Mouse (Mus musculus) thymus, postnatal 0 days (tissue): ENCODE results near the gene Pde3a. TPM values are rescaled to one million over a fixed set of nuclear protein-coding genes. Genes with fewer than 3 reads are reported as not detected.

ENCODE experiments used
- DNase-seq: peaks from one replicate; pipeline ENCODE4 v3.0.0-alpha.2; 2015; ENCODE audit warnings: low spot score
- polyA plus RNA-seq: library from polyadenylated mRNA; unstranded; fragments of >200 nt; fragmentation: Nextera tagmentation; extraction: Ambion mirVana; gene quantifications from 2 replicates; pipeline ENCODE4 v1.2.1, GENCODE M21; 2015

Pde3a gene
- polyA plus RNA-seq, 1 experiment from 2014 or later: 0.61 TPM

DNA sequence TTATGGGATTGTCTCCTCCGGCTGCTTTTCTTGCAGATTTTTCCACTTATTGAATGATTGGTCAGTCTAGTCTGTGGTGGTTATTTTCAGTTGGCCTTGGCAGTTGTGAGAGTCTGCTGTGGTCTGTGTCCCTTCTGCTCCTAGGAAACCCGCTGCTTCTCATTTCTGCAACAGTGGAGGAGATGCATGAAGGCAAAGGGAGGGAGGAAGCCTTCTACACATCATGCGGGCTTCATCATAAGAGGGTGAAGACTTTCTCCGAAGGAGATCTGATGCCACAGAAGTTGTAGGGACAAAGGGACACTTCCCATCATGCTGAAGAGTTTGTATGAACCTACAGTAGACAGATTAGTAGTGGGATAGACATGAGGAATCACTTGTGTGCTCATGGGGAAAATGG is 16.2 kb downstream of the Pde3a start:
- DNase-seq: no peak

- DNase-seq: no peak
Measured at GRCm38 (mm10) chr6:141267888-141268570, 19.0 kb downstream of the Pde3a start.

- DNase-seq: no peak
Measured at GRCm38 (mm10) chr6:141268871-141269270, 19.8 kb downstream of the Pde3a start.

- no peak for DNase-seq
Measured at GRCm38 (mm10) chr6:141271133-141271532, 22.1 kb downstream of the Pde3a start.

GRCm38 (mm10) chr6:141271579-141271978 is 22.5 kb downstream of the Pde3a start:
- no peak for DNase-seq

- DNase-seq: no peak
Measured at GRCm38 (mm10) chr6:141273685-141274084, 24.6 kb downstream of the Pde3a start.

GRCm38 (mm10) chr6:141281685-141282084 is 32.6 kb downstream of the Pde3a start:
- no peak for DNase-seq

- no peak for DNase-seq
Measured at GRCm38 (mm10) chr6:141282796-141283195, 33.7 kb downstream of the Pde3a start.

DNA sequence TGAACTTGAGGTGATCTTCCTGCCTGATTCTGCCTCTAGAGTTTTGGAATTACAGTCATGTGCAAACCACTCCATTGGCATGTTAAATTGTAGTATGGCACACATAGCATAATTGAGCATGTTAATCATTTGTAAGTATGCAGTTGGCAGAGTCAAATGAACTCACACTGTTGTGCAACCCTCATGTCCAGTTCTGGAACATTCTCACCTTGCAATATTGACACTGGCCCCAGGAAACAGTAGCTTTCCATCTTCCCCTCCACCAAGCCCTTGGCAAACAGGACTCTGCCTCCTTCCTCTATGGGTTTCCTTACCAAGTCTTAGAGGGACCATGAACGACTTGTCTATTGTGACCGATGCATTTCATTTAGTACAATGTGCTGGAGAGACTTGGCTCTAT is 42.1 kb downstream of the Pde3a start:
- DNase-seq: no peak

DNA sequence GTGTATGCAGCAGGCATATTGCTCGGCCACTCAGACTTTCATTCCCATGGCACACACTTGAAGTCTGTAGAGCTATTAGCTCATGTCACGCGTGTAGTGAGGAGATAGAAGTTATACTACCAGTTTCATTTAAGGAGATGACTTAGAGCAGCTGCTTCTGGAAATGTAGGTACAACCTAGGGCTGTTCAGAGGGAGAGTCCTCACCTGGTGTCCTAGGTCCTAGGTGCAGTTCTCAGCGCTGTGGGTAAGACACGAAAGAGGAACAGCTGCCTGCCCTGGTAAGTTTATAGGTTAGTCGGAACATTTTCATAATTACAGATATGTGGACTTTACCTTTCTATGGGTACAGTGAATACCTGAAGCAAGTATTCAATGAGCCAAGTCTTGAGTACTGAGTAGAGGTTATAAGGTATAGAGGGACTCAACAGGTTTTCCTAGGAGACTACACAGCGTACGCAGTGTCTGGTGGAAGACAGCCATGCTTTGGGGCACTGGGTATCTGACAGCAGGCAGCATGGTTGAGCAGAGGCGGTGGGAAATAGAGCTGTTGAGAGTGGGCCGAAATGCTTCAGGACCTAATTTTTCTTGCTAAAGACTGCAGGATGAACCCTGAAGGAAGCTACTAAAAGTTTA is 43.9 kb downstream of the Pde3a start:
- DNase-seq: no peak

DNA sequence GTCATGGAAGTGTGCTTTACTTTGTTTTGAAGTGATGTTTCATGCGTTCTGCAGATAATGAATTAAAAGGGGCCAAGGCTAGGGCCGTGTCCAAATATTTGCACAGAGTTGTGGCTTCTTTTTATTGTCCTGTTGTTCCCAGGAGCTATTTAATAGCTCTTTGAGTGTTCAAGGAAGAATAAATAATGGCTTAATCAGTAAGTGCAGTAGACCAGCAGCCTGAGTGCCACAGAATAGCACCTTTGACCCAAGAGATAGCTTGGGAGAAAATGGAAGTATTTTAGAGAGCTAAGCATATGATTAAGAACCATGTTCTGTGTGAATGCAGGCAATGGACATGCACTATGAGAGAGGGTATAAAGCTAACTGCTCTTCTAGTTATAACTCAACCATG is 44.4 kb downstream of the Pde3a start:
- no peak for DNase-seq

- DNase-seq: no peak
Measured at GRCm38 (mm10) chr6:141295264-141295663, 46.2 kb downstream of the Pde3a start.

DNA sequence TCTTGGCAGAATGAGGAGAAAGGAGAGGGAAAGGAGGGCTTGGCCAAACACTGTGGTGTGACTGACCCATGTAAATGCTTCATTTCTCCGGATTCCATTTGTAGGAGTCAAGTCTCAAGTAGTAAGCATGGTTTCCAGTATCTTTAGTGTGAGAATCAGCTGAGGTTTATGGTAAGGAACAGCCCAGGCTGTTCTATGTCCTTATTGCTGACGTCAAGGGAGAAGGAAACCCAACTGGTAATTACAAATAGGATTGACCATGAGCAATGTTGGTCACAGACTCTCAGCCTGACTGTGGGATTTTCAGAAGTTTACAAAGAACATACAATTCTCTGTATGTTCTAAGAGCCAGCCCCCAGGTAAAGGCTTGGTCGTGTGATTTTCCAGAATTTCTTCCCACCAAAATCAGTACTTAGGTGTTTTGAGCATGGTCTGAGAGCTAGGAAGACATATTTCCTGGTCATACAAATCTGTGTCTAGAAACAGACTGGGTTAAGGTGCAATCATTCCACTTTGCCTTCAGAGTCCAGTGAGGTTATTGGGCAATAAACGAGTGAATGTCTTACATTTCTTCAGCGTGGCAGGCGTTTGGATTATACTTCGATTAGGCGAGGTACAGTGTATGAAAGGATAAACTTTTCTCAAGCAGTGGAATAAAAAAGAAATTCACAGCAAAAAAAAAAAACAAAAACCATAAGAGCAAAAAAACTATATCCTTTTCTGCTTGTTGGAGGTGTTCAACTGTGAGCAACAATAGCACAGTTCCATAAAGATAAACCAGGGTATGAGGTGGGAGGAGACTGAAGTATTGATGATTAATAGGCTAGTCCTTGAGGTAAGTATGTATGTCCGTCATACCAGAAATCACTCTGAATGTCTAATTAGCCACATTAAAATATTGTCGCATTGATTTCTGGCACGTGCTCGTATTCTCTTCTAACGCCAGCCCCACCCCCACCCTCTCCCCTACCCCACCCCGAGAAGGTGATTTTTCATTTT is 53.0 kb downstream of the Pde3a start:
- DNase-seq: no peak

DNA sequence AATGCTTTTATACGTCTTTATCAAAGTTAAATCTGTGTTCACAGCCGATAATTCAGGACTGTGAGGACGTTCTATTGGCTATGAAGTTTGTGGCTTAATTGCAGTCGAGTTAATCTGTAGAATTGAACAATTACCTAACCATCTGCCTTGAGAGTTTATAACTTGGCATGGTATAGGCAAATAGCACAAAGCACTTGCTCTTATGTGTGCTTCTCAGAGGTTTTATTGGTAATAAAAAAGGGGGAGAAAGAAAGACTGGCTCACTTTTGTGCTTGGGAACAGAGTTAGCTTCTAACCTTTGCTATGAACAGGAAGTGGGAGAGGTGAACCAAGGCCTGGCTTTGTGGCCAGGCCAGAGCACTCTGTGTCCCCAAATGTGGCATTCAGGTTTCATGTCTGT is 53.8 kb downstream of the Pde3a start:
- no peak for DNase-seq

DNA sequence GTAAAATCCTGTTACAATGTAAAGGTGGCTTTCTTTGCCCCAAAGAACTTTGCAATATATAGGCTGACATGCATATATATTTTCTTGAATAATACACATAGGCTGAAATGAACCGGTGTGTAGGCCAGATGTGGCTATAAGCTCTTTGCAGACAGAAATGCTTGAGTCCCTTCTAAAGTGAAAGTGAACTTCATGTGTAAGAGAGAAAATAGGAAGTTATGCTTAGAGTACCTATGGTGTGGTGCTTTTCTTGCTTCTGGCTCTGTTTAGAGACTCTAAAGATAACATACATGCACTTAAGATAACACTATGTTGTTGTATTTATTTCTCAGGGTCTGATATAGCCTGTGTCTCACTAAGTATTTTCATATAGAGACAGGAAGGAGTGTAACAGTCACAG is 58.3 kb downstream of the Pde3a start:
- DNase-seq: no peak

GRCm38 (mm10) chr6:141308451-141308850 is 59.4 kb downstream of the Pde3a start:
- DNase-seq: no peak

DNA sequence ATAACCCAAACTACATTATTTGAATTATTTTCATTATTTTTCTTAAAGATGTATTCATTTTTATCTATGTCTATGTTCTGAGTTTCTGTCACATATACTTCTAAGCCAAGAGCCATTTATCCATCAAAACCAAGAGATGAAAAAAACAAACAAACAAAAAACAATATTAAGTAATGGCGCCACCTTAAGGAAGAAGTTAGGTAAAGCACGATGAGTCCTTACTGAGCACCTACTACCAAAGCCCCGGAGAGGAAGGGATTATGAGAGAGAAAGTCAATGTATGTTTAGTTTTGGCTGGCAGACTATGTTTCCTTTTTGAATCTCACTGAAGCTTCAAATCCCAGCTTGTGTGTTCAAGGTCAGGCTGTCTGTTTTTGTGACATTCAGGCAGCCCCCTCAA is 60.8 kb downstream of the Pde3a start:
- no peak for DNase-seq

- DNase-seq: no peak
Measured at GRCm38 (mm10) chr6:141310351-141310750, 61.3 kb downstream of the Pde3a start.

DNA sequence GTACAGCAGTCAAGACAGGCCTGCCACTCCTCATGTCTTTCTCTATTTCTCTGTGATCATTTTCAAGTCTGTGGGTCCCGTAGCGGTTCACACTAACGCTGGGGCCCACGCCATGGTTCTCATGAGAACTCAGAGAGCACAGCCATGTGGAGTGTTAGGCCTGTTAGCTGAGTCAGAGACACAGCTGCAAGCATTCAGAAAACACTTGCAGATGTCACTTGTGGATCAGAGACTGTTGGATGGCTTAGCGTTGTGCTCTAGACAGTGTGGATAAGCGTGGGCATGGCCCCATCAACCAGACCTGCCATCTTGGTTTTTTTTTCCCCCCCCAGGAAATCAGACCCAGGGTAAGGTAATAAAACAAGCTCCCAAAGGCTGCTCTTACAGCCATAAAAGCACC is 62.5 kb downstream of the Pde3a start:
- no peak for DNase-seq

DNA sequence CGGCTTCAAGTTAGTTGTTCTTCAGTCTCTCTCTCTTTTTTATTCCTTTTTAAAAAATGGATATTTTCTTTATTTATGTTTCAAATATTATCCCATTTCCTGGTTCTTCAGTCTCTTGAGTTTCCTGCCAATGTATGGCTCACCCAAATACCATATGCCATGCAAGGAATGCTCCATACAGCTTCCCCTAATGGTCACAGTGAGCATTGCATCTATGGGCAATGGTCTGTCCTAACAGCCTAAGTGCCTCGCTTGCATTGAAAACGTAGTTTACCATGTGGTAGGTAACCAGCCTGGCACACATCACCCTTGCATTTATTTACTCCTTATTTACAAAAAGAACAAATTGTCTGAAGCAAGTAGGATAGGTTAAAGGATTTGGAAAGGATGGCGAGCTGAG is 64.0 kb downstream of the Pde3a start:
- DNase-seq: no peak

GRCm38 (mm10) chr6:141318440-141318839 is 69.4 kb downstream of the Pde3a start:
- no peak for DNase-seq

GRCm38 (mm10) chr6:141321253-141321652 is 72.2 kb downstream of the Pde3a start:
- no peak for DNase-seq
